Mouse (Mus musculus) liver, embryonic 12.5 days (tissue): ENCODE measurements around the gene Ric8b. TPM values are rescaled to one million over a fixed set of nuclear protein-coding genes. Genes with fewer than 3 reads are reported as not detected.

Experiments
- ATAC-seq: fragments of 200-750 bp; cut with Nextera tagmentation; 2 replicates; pipeline ENCODE4 v1.8.0; 2017; ENCODE audit warnings: moderate number of reproducible peaks, mild to moderate bottlenecking, moderate library complexity
- H3K27ac ChIP-seq: fragments of 300-500 bp; sonication (generic); 2 replicates; pipeline ENCODE4 v1.5.1; 2016; ENCODE audit warnings: mild to moderate bottlenecking
- H3K27me3 ChIP-seq: fragments of 300-500 bp; sonication (generic); replicated peaks from 2 replicates; pipeline ENCODE4 v1.6.1; 2016; ENCODE audit warnings: mild to moderate bottlenecking, moderate library complexity
- H3K36me3 ChIP-seq: fragments of 300-500 bp; sonication (generic); 2 replicates; pipeline ENCODE4 v1.6.1; 2016; ENCODE audit warnings: mild to moderate bottlenecking, moderate library complexity
- H3K4me1 ChIP-seq: fragments of 300-500 bp; sonication (generic); 2 replicates; pipeline ENCODE4 v1.6.1; 2016
- H3K4me2 ChIP-seq: fragments of 300-500 bp; sonication (generic); 2 replicates; pipeline ENCODE4 v1.6.1; 2016; ENCODE audit warnings: mild to moderate bottlenecking, moderate library complexity
- H3K4me3 ChIP-seq: fragments of 300-500 bp; sonication (generic); 2 replicates; pipeline ENCODE4 v1.5.1; 2016; ENCODE audit warnings: mild to moderate bottlenecking, moderate library complexity
- H3K9ac ChIP-seq: fragments of 300-500 bp; sonication (generic); 2 replicates; pipeline ENCODE4 v1.6.1; 2016; ENCODE audit warnings: mild to moderate bottlenecking, moderate library complexity
- H3K9me3 ChIP-seq: fragments of 300-500 bp; sonication (generic); replicated peaks from 2 replicates; pipeline ENCODE4 v1.6.1; 2016; ENCODE audit warnings: mild to moderate bottlenecking, moderate library complexity
- WGBS: fragments of 180-500 bp; shearing (Covaris S2); methylation state at CpG from one replicate; pipeline ENCODE4 v1.1.7; 2016; ENCODE audit not compliant: insufficient replicate concordance; 5-methylcytosine and 5-hydroxymethylcytosine counted together
- polyA plus RNA-seq: library from polyadenylated mRNA; unstranded; fragments of >200 nt; fragmentation: Nextera tagmentation; extraction: Ambion mirVana; gene quantifications from 2 replicates; pipeline ENCODE4 v1.2.1, GENCODE M21; 2016

Ric8b gene
- polyA plus RNA-seq, 1 experiment from 2014 or later = 6.6 TPM

- Histone ChIP-seq H3K4me3 (no peak overlapping the region), H3K4me2 (no peak overlapping the region), H3K27ac (no peak overlapping the region), H3K36me3 (no peaks in the 10 kb centered on the region), H3K9me3 (no peaks in the 10 kb centered on the region), H3K9ac (no peak overlapping the region), H3K4me1 (no peaks in the 10 kb centered on the region), H3K27me3 (no peaks in the 10 kb centered on the region)
- ATAC-seq = no peak
- WGBS = 60% methylated on average over 1 of the region's 1 CpGs
Observed at GRCm38 (mm10) chr10:84910758-84911384, 6.5 kb upstream of the Ric8b start.

DNA sequence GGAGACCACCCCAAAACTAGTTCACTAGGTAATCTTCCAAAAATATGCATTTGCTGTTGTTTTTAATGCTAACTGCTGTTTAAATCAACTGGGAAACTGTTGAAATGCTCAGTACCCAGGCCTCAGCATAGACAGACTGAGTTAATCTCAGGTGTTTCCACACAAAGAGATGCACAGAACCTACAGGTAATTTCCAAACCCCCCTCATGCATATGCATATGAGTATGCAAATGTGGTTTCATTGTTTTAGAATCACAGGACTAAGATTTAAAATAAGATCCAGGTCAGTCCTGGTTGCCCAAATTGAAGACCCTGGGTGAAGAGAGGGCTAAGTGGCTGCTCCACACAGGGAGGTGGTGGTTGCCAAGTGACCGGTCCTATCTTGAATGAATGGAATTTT is 4.3 kb upstream of the Ric8b start:
- Histone ChIP-seq H3K4me3 (no peak overlapping the region), H3K4me1 (peaks cover 3% of the 10 kb centered on the region), H3K9ac (no peak overlapping the region), H3K9me3 (no peaks in the 10 kb centered on the region), H3K36me3 (no peaks in the 10 kb centered on the region), H3K27me3 (no peaks in the 10 kb centered on the region), H3K4me2 (no peak overlapping the region), H3K27ac (no peak overlapping the region)
- ATAC-seq = no peak
- 68% methylated on average over 1 of the region's 1 CpGs for WGBS

DNA sequence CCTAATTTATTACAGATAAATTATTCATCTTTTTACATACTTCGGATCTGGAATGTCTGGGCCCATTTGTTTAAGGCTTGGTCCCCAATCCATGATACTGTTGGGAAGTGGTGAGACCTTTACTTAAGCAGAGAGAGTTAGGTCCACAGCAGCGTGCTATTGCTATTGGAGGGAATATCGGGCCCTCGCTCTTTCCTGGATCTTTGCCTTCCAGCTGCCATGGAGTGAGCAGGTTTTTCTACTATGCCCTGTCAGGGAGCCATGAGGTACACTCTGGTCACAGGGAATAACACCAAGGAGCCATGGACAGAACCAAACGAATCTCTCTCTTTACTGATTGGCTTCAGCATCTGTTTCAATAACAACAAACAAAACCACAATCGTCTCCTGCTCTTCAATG is 1.9 kb upstream of the Ric8b start:
- no peak for ATAC-seq
- H3K9ac ChIP-seq = no peak overlapping the region
- no peaks in the 10 kb centered on the region for H3K36me3 ChIP-seq
- H3K27me3 ChIP-seq = no peaks in the 10 kb centered on the region
- no peaks in the 10 kb centered on the region for H3K9me3 ChIP-seq
- no peak overlapping the region for H3K27ac ChIP-seq
- no peak overlapping the region for H3K4me2 ChIP-seq
- no peak overlapping the region for H3K4me3 ChIP-seq
- peaks cover 26% of the 10 kb centered on the region for H3K4me1 ChIP-seq
- 77% methylated on average over 6 of the region's 6 CpGs for WGBS

DNA sequence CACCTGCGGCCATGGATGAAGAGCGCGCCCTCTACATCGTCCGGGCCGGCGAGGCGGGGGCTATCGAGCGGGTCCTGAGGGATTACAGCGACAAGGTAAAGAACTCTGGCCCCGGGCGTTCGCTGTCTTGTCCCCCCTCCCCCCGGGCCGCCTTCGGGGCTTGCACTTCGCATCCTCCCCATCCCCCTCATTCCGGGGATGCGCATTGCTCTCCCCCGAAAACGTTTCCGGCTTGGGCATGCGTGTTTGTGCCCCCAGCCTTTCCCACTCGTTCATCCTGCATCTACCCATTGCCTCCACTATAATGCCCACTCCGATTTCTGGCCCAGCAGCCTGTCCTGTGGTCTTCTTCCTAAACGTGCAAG is 297 bp downstream of the Ric8b start:
- ATAC-seq = no peak

DNA sequence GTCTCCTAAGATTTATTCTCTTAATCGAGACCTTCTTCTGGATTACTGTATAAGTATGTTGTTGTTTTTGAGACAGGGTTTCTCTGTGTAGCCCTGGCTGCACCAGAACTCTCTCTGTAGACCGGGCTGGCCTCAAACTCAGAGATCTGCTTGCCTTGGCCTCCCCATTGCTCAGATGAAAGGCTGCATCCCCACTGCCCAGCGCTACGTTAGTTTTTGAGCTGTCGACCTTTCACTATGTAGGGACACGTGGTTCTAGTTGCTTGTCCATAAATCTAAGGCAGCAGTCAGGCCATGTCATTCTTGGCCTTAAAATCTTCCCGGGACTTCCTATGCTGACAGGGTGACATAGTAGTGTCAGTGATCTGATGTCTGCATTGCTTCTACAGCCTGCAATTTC is 8.9 kb downstream of the Ric8b start:
- Histone ChIP-seq H3K36me3 (peaks cover 30% of the 10 kb centered on the region), H3K27ac (no peak overlapping the region), H3K9ac (no peak overlapping the region), H3K27me3 (no peaks in the 10 kb centered on the region), H3K4me1 (peaks cover 14% of the 10 kb centered on the region; the same call in 1 of the 2 replicates), H3K4me2 (no peak overlapping the region), H3K4me3 (no peak overlapping the region), H3K9me3 (no peaks in the 10 kb centered on the region)
- ATAC-seq = no peak
- 77% methylated on average over 7 of the region's 7 CpGs for WGBS

More for the DNA sequence above, 297 bp downstream of the Ric8b start:
- Histone ChIP-seq H3K27me3 (no peaks in the 10 kb centered on the region), H3K27ac (peak overlapping the region; percentile 87), H3K4me3 (peak overlapping the region; percentile 88), H3K4me2 (peak overlapping the region; percentile 94), H3K9me3 (no peaks in the 10 kb centered on the region), H3K4me1 (peaks cover 28% of the 10 kb centered on the region), H3K36me3 (peaks cover 4% of the 10 kb centered on the region; the same call in 1 of the 2 replicates), H3K9ac (peak overlapping the region; percentile 88)
- WGBS = under 1% methylated on average over 27 of the region's 27 CpGs

DNA sequence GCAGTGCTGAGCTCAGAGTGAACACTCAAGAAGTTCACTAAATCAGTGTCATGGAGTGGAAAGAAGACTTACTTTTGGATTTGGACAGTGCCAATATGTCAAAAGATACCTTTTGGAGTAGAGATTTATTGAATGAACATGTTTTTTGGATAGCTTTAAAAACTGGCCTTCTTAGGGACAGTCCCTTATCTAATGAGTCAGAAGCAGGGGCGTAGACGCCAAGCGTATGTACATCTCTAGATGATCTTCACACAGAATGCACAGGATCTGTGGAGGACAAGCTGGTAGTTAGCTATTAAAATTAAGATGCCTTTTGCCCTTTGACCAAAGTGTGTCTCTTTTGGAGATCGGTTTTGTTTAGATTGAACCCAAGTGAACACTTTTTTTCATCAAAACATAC is 9.5 kb downstream of the Ric8b start:
- H3K9me3 ChIP-seq = no peaks in the 10 kb centered on the region
- no peaks in the 10 kb centered on the region for H3K27me3 ChIP-seq
- WGBS = 69% methylated on average over 4 of the region's 4 CpGs
- H3K4me3 ChIP-seq = no peak overlapping the region
- H3K36me3 ChIP-seq = peaks cover 29% of the 10 kb centered on the region
- no peak overlapping the region for H3K9ac ChIP-seq
- peaks cover 14% of the 10 kb centered on the region; the same call in 1 of the 2 replicates for H3K4me1 ChIP-seq
- no peak overlapping the region for H3K27ac ChIP-seq
- ATAC-seq = no peak
- H3K4me2 ChIP-seq = no peak overlapping the region

GRCm38 (mm10) chr10:84928465-84928864 is 11.0 kb downstream of the Ric8b start:
- ATAC-seq = no peak

GRCm38 (mm10) chr10:84935553-84936209 is 18.3 kb downstream of the Ric8b start:
- no peaks in the 10 kb centered on the region for H3K9me3 ChIP-seq
- no peaks in the 10 kb centered on the region for H3K27me3 ChIP-seq
- no peak for ATAC-seq
- 0 out of 2 replicates have a peak, but pooled peaks cover 12% of the 10 kb centered on the region for H3K36me3 ChIP-seq
- no peak overlapping the region for H3K27ac ChIP-seq
- no peak overlapping the region for H3K4me2 ChIP-seq
- no peaks in the 10 kb centered on the region for H3K4me1 ChIP-seq
- WGBS = 50% methylated on average over 7 of the region's 7 CpGs
- no peak overlapping the region for H3K4me3 ChIP-seq
- H3K9ac ChIP-seq = no peak overlapping the region

More at GRCm38 (mm10) chr10:84928465-84928864, 11.0 kb downstream of the Ric8b start:
- no peak overlapping the region for H3K27ac ChIP-seq
- peaks cover 14% of the 10 kb centered on the region; the same call in 1 of the 2 replicates for H3K4me1 ChIP-seq
- 74% methylated on average over 4 of the region's 4 CpGs for WGBS
- H3K4me3 ChIP-seq = no peak overlapping the region
- H3K36me3 ChIP-seq = peaks cover 29% of the 10 kb centered on the region
- H3K9ac ChIP-seq = no peak overlapping the region
- no peak overlapping the region for H3K4me2 ChIP-seq
- H3K27me3 ChIP-seq = no peaks in the 10 kb centered on the region
- no peaks in the 10 kb centered on the region for H3K9me3 ChIP-seq

DNA sequence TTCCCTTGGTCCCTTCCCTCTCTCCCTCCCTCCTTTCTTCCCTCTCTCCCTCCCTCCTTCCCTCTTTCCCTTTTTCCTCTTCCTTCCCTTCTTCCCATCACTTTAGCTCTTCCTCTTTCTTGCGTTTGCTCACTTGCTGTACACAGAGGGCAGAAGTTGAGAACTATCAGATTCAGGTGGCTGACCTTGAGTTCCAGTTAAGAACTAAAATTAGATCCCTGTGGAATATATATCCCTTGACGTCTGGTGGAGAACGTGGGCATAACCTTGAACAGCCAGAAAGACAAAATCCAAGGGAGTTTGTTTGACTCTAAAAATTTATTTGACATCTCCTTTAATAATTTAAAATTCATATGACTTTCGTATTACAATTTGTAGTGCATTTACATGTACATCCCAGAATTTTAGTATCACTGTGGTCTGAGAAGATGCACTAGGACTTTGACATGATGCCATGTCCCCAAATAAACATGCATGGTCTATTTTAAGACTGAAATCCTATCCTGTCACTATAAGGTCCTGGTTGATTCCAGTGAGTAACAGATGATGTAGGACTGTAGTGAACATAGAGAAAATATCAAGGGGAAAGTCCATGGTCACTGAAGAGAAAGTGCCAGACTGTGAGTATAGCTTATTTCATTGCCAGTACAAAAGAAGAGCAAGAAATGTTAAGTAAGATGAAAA is 19.6 kb downstream of the Ric8b start:
- Histone ChIP-seq H3K4me1 (no peaks in the 10 kb centered on the region), H3K9me3 (no peaks in the 10 kb centered on the region), H3K4me2 (no peak overlapping the region), H3K27ac (no peak overlapping the region), H3K36me3 (peaks cover 16% of the 10 kb centered on the region; the same call in 1 of the 2 replicates), H3K27me3 (no peaks in the 10 kb centered on the region), H3K9ac (no peak overlapping the region), H3K4me3 (no peak overlapping the region)
- 65% methylated on average over 4 of the region's 4 CpGs for WGBS
- no peak for ATAC-seq

DNA sequence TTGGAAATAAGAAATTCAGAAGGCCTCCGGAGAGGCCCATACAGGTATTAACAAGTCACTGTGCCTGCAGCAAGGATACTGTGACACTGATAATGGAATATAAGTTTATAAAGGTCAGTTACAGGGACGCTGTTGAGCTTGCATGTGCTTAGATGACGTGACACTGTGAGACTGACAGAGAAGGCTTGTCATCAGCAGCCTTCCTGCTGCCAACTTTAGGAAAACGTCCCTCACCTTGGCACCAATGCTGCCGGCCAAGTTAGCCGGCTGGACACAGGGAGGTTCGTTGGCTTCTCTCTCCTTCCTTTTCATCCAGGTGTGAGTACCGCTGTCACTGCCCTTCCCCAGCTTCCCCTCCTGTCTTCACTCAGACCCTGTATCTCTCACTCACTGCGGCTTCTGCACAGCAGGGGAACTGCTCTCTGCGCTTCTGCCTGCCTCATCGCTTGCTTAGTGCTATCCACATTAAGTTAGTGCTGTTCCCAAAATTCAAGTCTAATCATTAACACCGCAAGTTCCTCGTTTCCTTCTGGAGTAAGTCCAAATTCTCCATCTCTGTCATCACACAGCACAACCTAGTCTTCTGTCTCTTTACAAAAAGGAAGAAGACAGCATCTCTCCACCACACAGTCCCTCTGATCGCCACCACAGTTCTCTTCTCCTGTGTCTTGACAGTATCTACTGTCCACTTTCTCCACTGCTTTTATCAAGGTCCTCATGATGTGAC is 20.8 kb downstream of the Ric8b start:
- Histone ChIP-seq H3K4me3 (no peak overlapping the region), H3K36me3 (peaks cover 16% of the 10 kb centered on the region; the same call in 1 of the 2 replicates), H3K27ac (no peak overlapping the region), H3K4me2 (no peak overlapping the region), H3K27me3 (no peaks in the 10 kb centered on the region), H3K9me3 (no peaks in the 10 kb centered on the region), H3K4me1 (no peaks in the 10 kb centered on the region), H3K9ac (no peak overlapping the region)
- no peak for ATAC-seq
- 85% methylated on average over 14 of the region's 14 CpGs for WGBS

DNA sequence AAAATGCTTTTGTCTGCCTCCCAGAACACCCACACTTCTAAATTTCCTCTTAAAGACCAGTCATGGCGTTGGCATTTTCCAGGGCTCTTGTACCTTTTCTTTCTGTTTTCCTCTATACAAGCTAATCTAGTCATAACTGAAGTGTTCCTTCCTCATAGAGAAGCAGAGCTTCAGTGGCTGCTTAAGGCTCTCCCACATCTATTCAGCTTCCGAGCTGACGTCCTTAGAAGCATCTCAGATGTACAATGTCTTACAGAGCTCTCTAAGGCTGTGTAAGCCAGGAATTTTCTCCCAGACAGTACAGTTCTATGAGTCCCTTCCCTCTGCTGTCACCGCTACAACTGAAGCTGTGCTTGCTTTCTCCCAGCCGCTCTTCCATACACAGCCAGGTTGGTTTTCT is 21.5 kb downstream of the Ric8b start:
- no peak overlapping the region for H3K4me3 ChIP-seq
- peaks cover 16% of the 10 kb centered on the region; the same call in 1 of the 2 replicates for H3K36me3 ChIP-seq
- no peaks in the 10 kb centered on the region for H3K27me3 ChIP-seq
- H3K4me1 ChIP-seq = no peaks in the 10 kb centered on the region
- no peak for ATAC-seq
- 81% methylated on average over 5 of the region's 5 CpGs for WGBS
- H3K4me2 ChIP-seq = no peak overlapping the region
- H3K9me3 ChIP-seq = no peaks in the 10 kb centered on the region
- no peak overlapping the region for H3K27ac ChIP-seq
- no peak overlapping the region for H3K9ac ChIP-seq

- Histone ChIP-seq H3K4me2 (no peak overlapping the region), H3K27ac (no peak overlapping the region), H3K27me3 (no peaks in the 10 kb centered on the region), H3K36me3 (peaks cover 18% of the 10 kb centered on the region; the same call in 1 of the 2 replicates), H3K4me3 (no peak overlapping the region), H3K9ac (no peak overlapping the region), H3K9me3 (no peaks in the 10 kb centered on the region), H3K4me1 (no peaks in the 10 kb centered on the region)
- no peak for ATAC-seq
- WGBS = 84% methylated on average over 1 of the region's 1 CpGs
Observed at GRCm38 (mm10) chr10:84940356-84940755, 22.9 kb downstream of the Ric8b start.
